Mouse (Mus musculus): ENCODE results near the gene Haus3. TPM values are rescaled to one million over a fixed set of nuclear protein-coding genes. Genes with fewer than 3 reads are reported as not detected.

Haus3 gene
- total and polyA plus RNA-seq, 3 experiments, result 0.92 to 4.8 (median 3.2) TPM

DNA sequence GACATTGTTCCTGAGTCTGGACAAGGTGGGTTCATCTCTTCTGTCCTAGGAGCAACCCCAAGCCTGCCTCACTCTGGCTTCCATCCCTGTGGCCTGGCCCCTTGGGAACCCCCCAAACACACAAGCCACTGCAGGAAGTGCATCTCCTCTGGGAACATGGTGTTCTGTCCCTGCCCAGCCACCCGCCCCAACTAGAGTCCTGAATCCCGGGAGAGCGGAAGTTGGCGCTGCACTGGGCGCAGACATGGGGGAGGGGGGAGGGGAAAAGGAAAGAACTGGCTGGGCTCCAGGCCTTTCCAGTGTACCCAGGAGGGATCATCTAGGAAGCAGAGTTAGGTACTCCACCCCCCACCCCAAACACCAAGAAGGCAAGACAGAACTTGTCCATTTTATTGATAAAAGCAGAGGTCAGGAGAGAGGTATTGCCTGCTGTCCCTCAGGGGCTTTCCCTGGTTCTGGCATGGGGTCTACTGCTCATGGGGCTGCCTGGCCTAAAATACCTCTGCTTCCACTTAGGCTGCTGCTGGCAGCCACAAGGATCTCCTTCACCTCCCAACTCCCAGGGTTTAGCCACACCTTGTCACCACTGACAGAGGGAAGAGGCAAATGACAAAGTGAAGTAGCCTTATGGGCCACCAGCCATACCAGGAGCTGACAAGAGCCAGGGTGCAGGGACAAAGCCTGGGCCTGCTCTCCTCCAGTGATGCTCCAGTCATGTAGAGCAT lies 14.0 kb upstream of the Haus3 start:
- H3K27ac ChIP-seq, result peak overlapping the region; percentile 97
- peak overlapping the region; percentile 19; the same call in 1 of the 2 replicates for H3K4me3 ChIP-seq
- intact Hi-C loops (cut with DNase I), result loop anchor here (10.0 kb wide), 1 partner anchor 529 kb away; the partner anchor contains the start of genes Slbp, Tacc3 and Tmem129
- H3K9ac ChIP-seq (ENCODE audit: low read depth, low read length), result no peak overlapping the region; the same call in 1 of the 2 replicates
- TF ChIP-seq EP300 (IDR thresholded peaks at IDR 0.05; ENCODE audit: insufficient read depth, low read depth, low read length) (peak; percentile 91), POLR2A (IDR thresholded peaks at IDR 0.05; ENCODE audit: insufficient read depth, low read depth, low read length) (no peak)
- peaks cover 29% of the 10 kb centered on the region for H3K36me3 ChIP-seq (ENCODE audit: control insufficient read depth, insufficient read depth, low read length)
- H3K4me1 ChIP-seq (ENCODE audit: control insufficient read depth, insufficient read depth, low read length), result peaks cover 48% of the 10 kb centered on the region
- 0 out of 2 replicates have a peak, but pooled peaks cover 2% of the 10 kb centered on the region for H3K79me2 ChIP-seq (replicated peaks; ENCODE audit: control insufficient read depth, insufficient read depth, low read length)
- H3K27me3 ChIP-seq (ENCODE audit: control insufficient read depth, insufficient read depth, low read length), result no peaks in the 10 kb centered on the region
- DNase-seq, result peak; percentile 79 to 86
- 8% methylated on average over 5 of the region's 5 CpGs for WGBS

DNA sequence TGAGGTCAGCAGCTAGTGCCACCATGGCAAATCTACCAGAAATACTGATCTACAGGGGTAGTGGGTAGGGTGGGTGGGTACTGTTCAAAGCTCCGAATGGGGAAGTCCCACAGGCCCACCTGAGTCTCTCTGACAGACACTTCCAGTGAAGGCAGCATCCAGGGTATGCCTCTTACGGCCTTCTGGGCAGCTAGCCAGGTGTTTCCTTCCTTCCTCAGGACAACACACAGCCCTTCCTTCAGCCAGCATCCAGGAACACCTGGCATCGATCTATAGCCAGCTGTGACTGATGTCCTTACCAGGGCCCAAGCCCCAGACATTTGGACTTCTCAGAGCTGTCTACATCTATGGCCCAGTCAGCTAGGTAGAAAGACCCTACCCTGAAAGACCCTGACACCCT lies 13.2 kb upstream of the Haus3 start:
- 0 out of 2 replicates have a peak, but pooled peaks cover 2% of the 10 kb centered on the region for H3K79me2 ChIP-seq (replicated peaks; ENCODE audit: control insufficient read depth, insufficient read depth, low read length)
- peaks cover 47% of the 10 kb centered on the region for H3K4me1 ChIP-seq (ENCODE audit: control insufficient read depth, insufficient read depth, low read length)
- peaks cover 29% of the 10 kb centered on the region for H3K36me3 ChIP-seq (ENCODE audit: control insufficient read depth, insufficient read depth, low read length)
- WGBS, result 36% methylated on average over 3 of the region's 3 CpGs
- H3K4me3 ChIP-seq, result no peak overlapping the region
- H3K27me3 ChIP-seq (ENCODE audit: control insufficient read depth, insufficient read depth, low read length), result no peaks in the 10 kb centered on the region
- peak; percentile 65 to 68 for DNase-seq
- intact Hi-C loops (cut with DNase I), result loop anchor here (1.0 to 10.0 kb wide), 2 partner anchors 12 to 528 kb away; partner anchors contain the start of genes Slbp, Tacc3 and Tmem129
- no peak overlapping the region for H3K9ac ChIP-seq (ENCODE audit: low read depth, low read length)
- TF ChIP-seq POLR2A (IDR thresholded peaks at IDR 0.05; ENCODE audit: insufficient read depth, low read depth, low read length), result no peak
- TF ChIP-seq EP300 (IDR thresholded peaks at IDR 0.05; ENCODE audit: insufficient read depth, low read depth, low read length), result 0 out of 2 replicates have a peak, but pooled peaks have one; percentile 47
- peak overlapping the region; percentile 97 for H3K27ac ChIP-seq

DNA sequence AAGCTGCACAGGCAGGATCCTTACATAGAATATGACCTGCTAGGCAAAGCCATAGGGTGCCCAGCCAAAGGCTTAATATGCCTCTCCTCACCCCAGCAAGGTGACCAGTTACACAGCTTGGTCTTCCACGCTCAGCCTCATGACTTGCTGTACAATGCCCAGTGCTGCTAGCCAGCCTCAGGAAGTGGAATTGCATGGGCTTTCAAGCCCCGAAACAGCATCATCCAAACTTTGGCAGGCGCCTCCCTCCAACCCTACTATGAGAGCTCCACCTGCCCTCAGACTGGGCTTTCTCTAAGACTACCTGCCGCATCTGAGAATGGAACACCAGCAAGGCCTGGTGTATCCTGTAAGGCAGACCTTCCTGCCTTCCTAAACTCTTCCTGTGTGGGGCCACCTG lies 8.5 kb upstream of the Haus3 start:
- 90% methylated on average over 4 of the region's 4 CpGs for WGBS
- no peak overlapping the region for H3K9ac ChIP-seq (ENCODE audit: low read depth, low read length)
- no peaks in the 10 kb centered on the region for H3K79me2 ChIP-seq (replicated peaks; ENCODE audit: control insufficient read depth, insufficient read depth, low read length)
- H3K4me1 ChIP-seq (ENCODE audit: control insufficient read depth, insufficient read depth, low read length), result peaks cover 19% of the 10 kb centered on the region
- TF ChIP-seq EP300 (IDR thresholded peaks at IDR 0.05; ENCODE audit: insufficient read depth, low read depth, low read length) (no peak), CTCF (IDR thresholded peaks at IDR 0.05) (no peak), POLR2A (IDR thresholded peaks at IDR 0.05; ENCODE audit: insufficient read depth, low read depth, low read length) (no peak)
- peak in 1 of 2 experiments; percentile 2 for DNase-seq
- intact Hi-C loops (cut with DNase I), result no loop called here
- H3K36me3 ChIP-seq (ENCODE audit: control insufficient read depth, insufficient read depth, low read length), result peaks cover 20% of the 10 kb centered on the region
- H3K27me3 ChIP-seq (ENCODE audit: control insufficient read depth, insufficient read depth, low read length), result no peaks in the 10 kb centered on the region
- no peak overlapping the region for H3K4me3 ChIP-seq
- no peak overlapping the region for H3K27ac ChIP-seq

DNA sequence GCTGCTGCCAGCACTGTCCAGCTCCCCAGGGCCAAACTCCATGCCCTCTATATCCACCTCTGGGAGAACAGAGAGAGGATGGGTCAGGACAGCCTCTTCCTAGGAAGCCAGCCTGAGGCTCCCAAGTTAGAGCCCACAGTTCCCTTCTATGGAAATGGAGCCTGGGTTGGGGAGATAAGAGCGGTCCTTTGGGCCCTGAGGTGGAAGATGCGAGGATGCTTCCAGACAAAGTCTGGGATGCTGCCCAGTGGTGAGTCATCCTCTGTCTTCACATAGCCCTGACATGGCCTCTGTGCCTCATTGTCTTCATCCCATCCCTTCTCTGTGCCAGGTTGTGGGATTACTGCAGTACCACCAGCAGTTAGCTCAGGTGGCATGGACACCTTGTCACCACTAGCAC lies 7.8 kb upstream of the Haus3 start:
- 44% methylated on average over 2 of the region's 2 CpGs for WGBS
- Histone ChIP-seq H3K9ac (ENCODE audit: low read depth, low read length) (no peak overlapping the region), H3K27ac (no peak overlapping the region), H3K4me1 (ENCODE audit: control insufficient read depth, insufficient read depth, low read length) (peaks cover 14% of the 10 kb centered on the region), H3K4me3 (no peak overlapping the region), H3K36me3 (ENCODE audit: control insufficient read depth, insufficient read depth, low read length) (peaks cover 16% of the 10 kb centered on the region), H3K79me2 (replicated peaks; ENCODE audit: control insufficient read depth, insufficient read depth, low read length) (no peaks in the 10 kb centered on the region), H3K27me3 (ENCODE audit: control insufficient read depth, insufficient read depth, low read length) (no peaks in the 10 kb centered on the region)
- DNase-seq, result peak in 1 of 2 experiments; percentile 4
- intact Hi-C loops (cut with DNase I), result no loop called here
- TF ChIP-seq CTCF (IDR thresholded peaks at IDR 0.05) (no peak), POLR2A (IDR thresholded peaks at IDR 0.05; ENCODE audit: insufficient read depth, low read depth, low read length) (no peak), EP300 (IDR thresholded peaks at IDR 0.05; ENCODE audit: insufficient read depth, low read depth, low read length) (no peak)

DNA sequence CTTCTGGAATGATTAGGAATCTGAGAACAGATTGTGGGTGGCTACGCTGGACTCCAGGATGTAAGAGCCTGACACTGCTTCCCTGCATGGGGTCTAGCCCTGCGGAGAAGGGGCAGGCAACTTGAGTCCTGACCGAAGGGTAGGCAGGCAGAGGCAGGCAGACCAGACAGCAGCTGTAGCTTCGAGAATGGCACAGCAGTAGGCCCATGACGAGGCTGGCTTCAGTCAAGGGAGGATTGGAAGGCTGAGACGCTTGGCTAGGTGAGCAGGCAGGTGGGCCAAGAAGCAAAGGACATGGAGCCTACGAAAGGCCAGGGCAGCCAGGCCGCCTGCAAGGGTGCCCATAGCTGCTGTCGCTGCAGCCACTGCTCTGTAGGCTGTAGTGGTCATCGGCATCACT lies 7.4 kb upstream of the Haus3 start:
- Histone ChIP-seq H3K27me3 (ENCODE audit: control insufficient read depth, insufficient read depth, low read length) (no peaks in the 10 kb centered on the region), H3K9ac (ENCODE audit: low read depth, low read length) (no peak overlapping the region), H3K4me3 (no peak overlapping the region), H3K4me1 (ENCODE audit: control insufficient read depth, insufficient read depth, low read length) (peaks cover 10% of the 10 kb centered on the region), H3K79me2 (replicated peaks; ENCODE audit: control insufficient read depth, insufficient read depth, low read length) (no peaks in the 10 kb centered on the region), H3K36me3 (ENCODE audit: control insufficient read depth, insufficient read depth, low read length) (peaks cover 15% of the 10 kb centered on the region), H3K27ac (no peak overlapping the region)
- intact Hi-C loops (cut with DNase I), result no loop called here
- no peak for TF ChIP-seq CTCF (IDR thresholded peaks at IDR 0.05)
- 89% methylated on average over 10 of the region's 10 CpGs for WGBS
- no peak for DNase-seq

DNA sequence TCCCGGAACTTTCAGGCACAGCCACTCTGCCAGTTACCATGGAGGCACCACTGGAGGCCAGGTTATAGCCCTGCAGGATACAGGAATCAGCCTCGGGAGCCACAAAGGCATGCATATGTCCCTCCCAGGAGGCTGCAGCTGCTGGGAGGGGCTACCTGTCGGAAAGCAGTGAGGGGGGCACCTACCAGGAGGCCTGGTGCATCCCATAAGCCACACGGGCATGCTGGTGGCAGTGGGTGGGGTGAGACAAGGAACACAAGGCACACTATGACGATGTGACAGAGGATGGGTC lies 6.0 kb upstream of the Haus3 start:
- no peak overlapping the region for H3K9ac ChIP-seq (ENCODE audit: low read depth, low read length)
- no peak for TF ChIP-seq CTCF (IDR thresholded peaks at IDR 0.05)
- no peak for TF ChIP-seq POLR2A (IDR thresholded peaks at IDR 0.05; ENCODE audit: insufficient read depth, low read depth, low read length)
- H3K4me1 ChIP-seq (ENCODE audit: control insufficient read depth, insufficient read depth, low read length), result peaks cover 4% of the 10 kb centered on the region
- intact Hi-C loops (cut with DNase I), result no loop called here
- no peak overlapping the region for H3K27ac ChIP-seq
- no peak overlapping the region for H3K4me3 ChIP-seq
- 59% methylated on average over 5 of the region's 5 CpGs for WGBS
- no peaks in the 10 kb centered on the region for H3K79me2 ChIP-seq (replicated peaks; ENCODE audit: control insufficient read depth, insufficient read depth, low read length)
- peaks cover 7% of the 10 kb centered on the region for H3K36me3 ChIP-seq (ENCODE audit: control insufficient read depth, insufficient read depth, low read length)
- no peaks in the 10 kb centered on the region for H3K27me3 ChIP-seq (ENCODE audit: control insufficient read depth, insufficient read depth, low read length)
- peak in 1 of 2 experiments; percentile 1 for DNase-seq
